Mouse (Mus musculus): ENCODE measurements around the gene Olfr126. TPM values are rescaled to one million over a fixed set of nuclear protein-coding genes. Genes with fewer than 3 reads are reported as not detected.

The Olfr126 gene
- polyA plus RNA-seq (2012) = 0.04 TPM in 1 of 2 replicates, not detected in the other

DNA sequence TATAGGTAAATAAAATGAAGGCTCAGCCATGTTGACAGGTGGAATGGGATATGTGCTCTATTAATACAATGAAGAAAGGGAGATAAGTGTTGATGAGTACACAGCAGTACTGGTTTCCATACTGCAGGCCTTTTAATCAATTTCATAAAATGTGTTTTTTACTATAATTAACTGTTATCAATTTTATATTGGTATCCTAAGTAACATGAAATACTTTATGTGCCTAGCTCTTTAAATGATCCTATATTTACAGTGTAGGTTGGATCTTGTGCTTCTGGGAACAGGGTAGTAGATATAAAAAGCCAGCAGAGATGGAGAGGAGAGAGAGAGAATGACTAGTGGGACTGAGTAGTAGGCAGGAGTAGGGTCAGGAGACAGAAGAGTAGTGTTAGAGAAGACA is at the start of gene Olfr126:
Gene Olfr126 (plus strand): TSS at position 301 of the 400 bp plus-strand sequence.

GRCm38 (mm10) chr17:37799588-37799987 is 47.7 kb upstream of the Olfr126 start, which contains the start of gene Olfr124:
Gene Olfr124 (plus strand): TSS chr17:37799888.

GRCm38 (mm10) chr17:37832649-37833048 is 14.6 kb upstream of the Olfr126 start, which contains the start of gene Olfr125:
Gene Olfr125 (plus strand): TSS chr17:37832949.

DNA sequence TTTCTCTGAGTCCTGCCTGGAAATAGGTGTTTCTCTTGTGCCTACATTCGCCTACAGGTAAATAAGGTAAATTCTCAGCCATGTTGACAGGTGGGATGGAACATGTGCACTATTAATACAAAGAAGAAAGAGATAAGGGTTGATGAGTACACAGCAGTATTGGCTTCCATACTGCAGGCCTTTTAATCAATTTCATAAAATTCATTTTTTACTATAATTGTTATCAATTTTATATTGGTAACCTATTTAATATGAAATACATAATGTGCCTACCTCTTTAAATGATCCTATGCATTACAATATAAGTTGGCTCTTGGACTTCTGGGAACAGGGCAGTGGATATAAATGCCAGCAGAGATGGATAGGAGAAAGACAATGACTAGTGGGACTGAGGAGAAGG is 52.9 kb downstream of the Olfr126 start, which contains the start of gene Olfr127:
Gene Olfr127 (plus strand): TSS at position 301 of the 400 bp plus-strand sequence.

Other genes with a start within 250 kb of the Olfr126 start
- not detected in 2 replicates for gene Olfr115, start 220.4 kb upstream of the Olfr126 start, polyA plus RNA-seq (2012)
- gene Olfr116, start 220.3 kb upstream of the Olfr126 start, polyA plus RNA-seq (2012) = not detected in 2 replicates
- not detected in 2 replicates for gene Olfr117, start 183.7 kb upstream of the Olfr126 start, polyA plus RNA-seq (2012)
- not detected in 2 replicates for gene Olfr118, start 180.5 kb upstream of the Olfr126 start, polyA plus RNA-seq (2012)
- not detected in 2 replicates for gene Olfr119, start 150.9 kb upstream of the Olfr126 start, polyA plus RNA-seq (2012)
- not detected in 2 replicates for gene Olfr120, start 125.7 kb upstream of the Olfr126 start, polyA plus RNA-seq (2012)
- not detected in 2 replicates for gene Olfr121, start 98.6 kb upstream of the Olfr126 start, polyA plus RNA-seq (2012)
- not detected in 2 replicates for gene Olfr122, start 78.9 kb upstream of the Olfr126 start, polyA plus RNA-seq (2012)
- not detected in 2 replicates for gene Olfr123, start 54.0 kb upstream of the Olfr126 start, polyA plus RNA-seq (2012)
- not detected in 2 replicates for gene Olfr124, start 47.6 kb upstream of the Olfr126 start, polyA plus RNA-seq (2012)
- gene Olfr125, start 14.5 kb upstream of the Olfr126 start, polyA plus RNA-seq (2012) = not detected in 2 replicates
- 0.01 TPM in 1 of 2 replicates, not detected in the other for gene Olfr127, start 53.0 kb downstream of the Olfr126 start, polyA plus RNA-seq (2012)
- gene Olfr128, start 73.1 kb downstream of the Olfr126 start, polyA plus RNA-seq (2012) = not detected in 2 replicates
- not detected in 2 replicates for gene Olfr761, start 105.6 kb downstream of the Olfr126 start, polyA plus RNA-seq (2012)
- gene Olfr129, start 212.6 kb downstream of the Olfr126 start, polyA plus RNA-seq (2012) = not detected in 2 replicates
- gene Olfr130, start 216.4 kb downstream of the Olfr126 start, polyA plus RNA-seq (2012) = not detected in 2 replicates
- gene Olfr131, start 241.2 kb downstream of the Olfr126 start, polyA plus RNA-seq (2012) = not detected in 2 replicates